Mouse (Mus musculus) heart, adult 2 months (tissue): ENCODE results near the gene Rilpl1.

ENCODE experiments used
- CTCF ChIP-seq: fragments of 200-600 bp; IDR thresholded peaks from 2 replicates; pipeline ENCODE4 v1.8.1; 2022; ENCODE audit warnings: antibody characterized with exemption, mild to moderate bottlenecking, moderate library complexity
- EP300 ChIP-seq: fragments of 200-500 bp; IDR thresholded peaks from 2 replicates; pipeline ENCODE4 v1.6.1; 2011; ENCODE audit warnings: low read depth, low read length, control low read depth; ENCODE audit not compliant: insufficient read depth
- POLR2A ChIP-seq: fragments of 200-500 bp; IDR thresholded peaks from 2 replicates; pipeline ENCODE4 v1.6.1; 2011; ENCODE audit warnings: mild to moderate bottlenecking, low read depth, low read length, control low read depth; ENCODE audit not compliant: insufficient read depth

DNA sequence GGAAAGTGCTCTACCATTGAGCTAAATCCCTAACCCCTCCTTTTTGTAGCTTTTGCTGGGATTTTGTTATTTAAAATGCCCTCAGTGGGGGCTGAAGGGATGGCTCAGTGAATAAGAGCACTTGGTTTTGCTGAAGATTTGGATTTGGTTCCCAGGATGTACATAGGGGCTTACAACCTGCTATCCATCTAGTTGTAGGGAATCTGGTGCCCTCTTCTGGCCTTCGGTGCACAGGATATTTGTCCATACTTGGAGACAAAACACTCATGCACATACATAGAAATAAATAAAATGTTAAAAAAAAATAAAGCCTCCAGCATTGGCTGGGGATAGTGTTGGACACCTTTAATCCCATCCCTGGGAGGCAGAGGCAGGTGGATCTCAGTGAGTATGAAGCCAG is 24.0 kb upstream of the Rilpl1 start:
- TF ChIP-seq CTCF = peak; percentile 63
- TF ChIP-seq POLR2A = no peak
- no peak for TF ChIP-seq EP300
